Mouse (Mus musculus) thymus, postnatal 25 days (tissue): ENCODE data around the gene Spint4.
A peak's percentile ranks its signal among the peaks of the same experiment; 100 is the strongest.

ENCODE experiments used
- DNase-seq: peaks from one replicate; pipeline ENCODE4 v3.0.0; 2022

The Spint4 gene

DNA sequence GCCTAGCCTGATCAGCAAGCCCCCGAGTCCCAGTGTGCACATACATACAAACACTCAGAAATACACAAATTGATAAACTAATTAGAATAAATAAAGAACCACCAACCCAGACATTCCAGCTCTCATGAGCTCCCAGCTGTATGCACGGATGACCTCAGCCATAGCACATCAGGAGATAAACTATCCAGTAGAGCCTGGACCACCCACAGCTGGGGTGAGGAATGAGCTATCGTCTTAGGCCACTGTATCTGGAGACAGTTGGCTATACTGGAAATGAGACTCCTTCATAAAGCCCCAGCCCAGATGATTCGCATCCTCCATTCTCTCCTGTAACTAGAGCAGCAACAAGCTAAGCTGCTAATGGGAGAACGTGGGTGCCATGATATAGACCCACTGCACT, 36.5 kb downstream of the Spint4 start:
- no peak for DNase-seq

GRCm38 (mm10) chr2:164735446-164735845, 37.1 kb downstream of the Spint4 start:
- no peak for DNase-seq

DNA sequence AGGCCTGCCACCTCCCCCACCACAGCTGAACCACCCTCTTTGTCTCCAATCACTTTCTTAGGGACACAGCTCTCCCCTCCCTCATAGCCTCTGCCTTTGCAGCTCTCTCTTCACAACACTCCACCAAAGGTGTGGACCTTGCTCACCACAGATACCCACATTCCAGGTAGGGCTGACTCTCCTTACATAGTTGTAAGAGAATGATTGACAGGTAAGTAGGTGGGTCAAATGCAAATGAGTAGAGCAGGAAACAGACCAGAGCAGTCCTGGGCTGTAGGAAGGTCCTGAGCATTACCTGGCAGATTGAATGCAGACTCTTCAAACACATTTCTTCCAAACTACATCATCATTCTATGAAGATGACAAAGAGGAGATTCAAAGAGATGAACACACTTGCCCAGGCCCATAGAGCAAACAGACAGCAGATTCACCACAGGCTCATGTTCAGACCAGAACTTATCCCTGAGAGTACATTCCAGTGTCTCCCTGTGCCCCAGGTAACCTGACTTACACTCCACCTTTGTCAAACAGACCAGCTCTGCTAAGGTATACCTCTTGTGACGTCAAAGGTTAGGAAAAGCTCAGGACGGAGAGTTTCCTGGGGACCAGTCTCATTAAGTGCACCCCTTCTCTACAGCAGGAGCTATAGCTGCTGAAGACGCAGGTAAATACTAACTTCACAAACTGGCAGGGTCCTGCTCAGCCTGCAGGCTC, 39.2 kb downstream of the Spint4 start:
- no peak for DNase-seq

- DNase-seq = no peak
Measured at GRCm38 (mm10) chr2:164739876-164740275, 41.6 kb downstream of the Spint4 start.

DNA sequence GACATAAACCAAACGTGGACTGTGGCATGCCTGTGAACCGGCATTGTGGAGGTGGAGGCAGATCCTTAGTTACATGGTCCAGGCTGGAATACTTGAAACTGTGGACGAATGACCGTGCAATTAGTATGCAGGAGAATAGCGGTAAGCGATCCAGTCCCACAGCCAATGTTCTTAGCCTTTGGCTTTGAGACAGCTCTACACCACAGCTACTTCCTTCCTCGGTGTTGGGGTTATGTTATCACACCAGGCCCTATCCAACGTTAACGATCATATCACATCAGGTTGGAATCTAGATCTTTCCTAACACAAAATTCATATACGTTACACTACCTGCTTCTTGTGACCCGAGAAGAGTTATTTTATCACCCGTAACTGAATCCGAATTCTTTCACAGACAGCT, 46.7 kb downstream of the Spint4 start:
- DNase-seq = no peak

DNA sequence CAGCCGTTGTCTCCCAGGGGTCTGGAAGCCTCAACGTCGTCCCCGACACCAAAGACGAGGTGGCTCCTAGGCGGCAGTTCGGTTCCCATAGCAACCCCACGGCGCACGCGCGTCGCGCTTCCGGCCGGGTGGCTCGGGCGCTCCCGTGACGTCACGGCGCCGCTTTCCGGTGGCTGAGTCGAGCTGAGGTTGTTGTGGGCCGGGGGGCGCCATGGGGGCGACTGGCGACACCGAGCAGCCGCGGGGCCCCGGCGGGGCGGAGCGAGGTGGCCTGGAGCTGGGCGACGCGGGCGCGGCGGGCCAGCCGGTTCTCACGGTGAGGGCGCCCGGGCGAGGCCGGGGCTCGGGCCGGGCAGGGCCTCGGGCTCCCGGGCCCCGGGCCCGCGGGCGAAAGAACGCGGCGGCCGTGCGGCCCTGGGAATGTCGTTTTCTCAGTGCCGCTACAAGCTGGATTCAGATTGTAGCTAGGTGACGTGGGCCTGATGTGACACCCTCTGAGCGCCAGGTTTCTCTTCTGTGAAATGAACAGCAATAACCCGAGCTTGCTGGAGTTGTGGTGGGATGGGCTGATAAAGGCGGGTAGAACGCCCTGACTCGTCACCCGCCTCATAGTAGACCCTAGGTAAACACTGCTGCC, 47.7 kb downstream of the Spint4 start, which contains the start of the genes Wfdc3 and Dnttip1:
Gene Wfdc3 (minus strand): TSS at position 89 of the 637 bp plus-strand sequence.
Gene Dnttip1 (plus strand): TSS at position 141 of the 637 bp plus-strand sequence.
- peak; percentile 96 for DNase-seq

- no peak for DNase-seq
Measured at GRCm38 (mm10) chr2:164746693-164747092, 48.4 kb downstream of the Spint4 start.

DNA sequence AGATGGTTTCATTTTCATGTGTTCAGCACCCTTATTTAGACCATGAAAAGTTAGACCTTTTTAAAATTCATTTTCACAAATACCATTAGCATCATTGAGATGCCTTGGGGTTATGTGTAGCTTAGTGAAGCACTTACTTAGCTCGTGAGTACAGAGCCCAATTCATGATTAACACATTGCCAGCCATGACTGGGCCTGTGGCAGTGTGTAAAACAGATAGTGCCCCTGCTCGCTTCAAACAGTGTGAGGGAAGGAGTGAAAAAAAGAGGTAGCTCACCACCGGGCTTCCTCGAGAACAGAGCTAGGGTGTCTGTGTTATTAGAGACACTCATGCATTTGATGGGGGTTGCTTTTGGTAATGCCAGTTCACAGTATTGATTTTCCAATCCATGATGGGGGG, 49.9 kb downstream of the Spint4 start:
- DNase-seq = no peak

GRCm38 (mm10) chr2:164748991-164749390, 50.7 kb downstream of the Spint4 start:
- DNase-seq = no peak
